Mouse (Mus musculus): ENCODE data around the gene Hspa12b.

GRCm38 (mm10) chr2:131094823-131095222 lies 32.3 kb upstream of the Hspa12b start:
- peak; percentile 85 for TF ChIP-seq CTCF (conservative IDR thresholded peaks at IDR 0.05; ENCODE audit: insufficient read depth, insufficient read length, low read depth, low read length)
- no peak for TF ChIP-seq POLR2A (IDR thresholded peaks at IDR 0.05; ENCODE audit: low read depth, low read length)

Data from kidney, adult 2 months (tissue).